Mouse (Mus musculus) left cerebral cortex, postnatal 10 days (tissue): Measurements from ENCODE around the gene Nr3c2. TPM values are rescaled to one million over a fixed set of nuclear protein-coding genes. Genes with fewer than 3 reads are reported as not detected.

Experiments
- DNase-seq, 2 experiments: peaks; one replicate each; pipeline ENCODE4 v3.0.0; 2021 to 2022; ENCODE audit warnings: low spot score in 2 of 2, mixed read lengths in 1 of 2; ENCODE audit errors: extremely low spot score in 1 of 2
- intact Hi-C: fragments of 180-260 bp; cut with DNase I; formaldehyde crosslinking; loops from one replicate; pipeline ENCODE4 v1.15.1; 2025
- total RNA-seq, 2 experiments: library from RNA; stranded (reverse); gene quantifications; 2 replicates each; pipeline ENCODE4 v1.2.3; 2021

The Nr3c2 gene
- total RNA-seq, 2 experiments from 2014 or later: 22.3 to 23.8 TPM

DNA sequence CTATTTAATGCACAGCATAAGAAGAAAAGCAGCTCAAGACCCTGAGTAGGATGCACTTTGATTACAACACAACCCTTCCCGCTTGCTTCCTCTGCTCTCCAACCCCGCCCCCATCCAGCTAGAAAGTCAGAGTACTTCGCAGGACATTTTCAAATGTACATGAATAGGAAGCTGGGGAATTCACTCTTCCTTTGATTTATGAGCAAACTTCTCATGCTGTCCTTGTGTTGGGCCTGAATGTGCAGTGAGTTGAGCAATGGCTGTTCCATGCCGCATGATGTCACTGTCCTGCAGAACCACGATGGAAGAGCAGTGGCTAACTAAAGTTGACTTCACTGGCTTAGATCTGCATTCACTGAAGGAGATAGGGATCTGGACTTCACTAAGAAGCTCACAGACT, 376.3 kb downstream of the Nr3c2 start:
- no peak for DNase-seq
- intact Hi-C loops: no loop called here

DNA sequence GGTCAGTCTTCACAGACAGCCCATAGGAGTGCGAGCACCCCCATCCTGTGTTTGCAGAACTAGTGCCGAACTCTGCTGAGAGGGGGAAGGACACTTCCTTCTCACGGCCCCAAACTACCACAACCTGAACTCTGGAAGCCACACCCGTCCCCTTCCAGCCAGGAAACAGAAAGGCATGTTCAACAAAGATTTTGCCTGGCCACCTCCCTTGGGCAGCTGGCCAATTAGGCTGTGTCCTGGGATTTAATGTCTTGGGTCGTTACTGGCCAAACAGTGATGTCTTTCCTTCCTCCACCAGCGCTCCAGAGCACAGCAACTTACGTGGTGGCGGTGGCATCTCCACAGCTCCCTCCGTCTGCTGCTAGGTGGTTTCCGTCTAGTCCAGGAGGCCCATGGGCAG, 377.6 kb downstream of the Nr3c2 start:
- intact Hi-C loops: no loop called here
- peak in 1 of 2 experiments; percentile 59 for DNase-seq

DNA sequence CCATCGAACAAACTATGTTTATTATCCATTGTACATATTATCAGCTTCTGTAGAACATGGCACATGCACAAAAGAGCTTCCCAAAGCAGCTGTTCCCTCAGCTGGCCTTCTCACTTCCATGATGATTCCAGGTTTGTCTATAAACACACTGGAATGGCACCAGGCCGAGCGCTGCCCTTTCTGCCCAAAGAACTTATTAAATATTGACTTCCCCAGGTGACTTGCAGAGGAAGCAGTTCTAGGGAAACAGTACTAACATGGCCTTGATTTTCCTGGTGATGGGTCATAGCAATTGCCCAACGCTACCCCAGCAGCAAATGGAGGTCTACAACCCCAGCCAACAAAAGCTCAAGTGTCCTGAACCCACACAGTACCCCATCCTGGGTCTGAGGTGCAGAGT, 379.0 kb downstream of the Nr3c2 start:
- intact Hi-C loops: no loop called here
- DNase-seq: no peak

DNA sequence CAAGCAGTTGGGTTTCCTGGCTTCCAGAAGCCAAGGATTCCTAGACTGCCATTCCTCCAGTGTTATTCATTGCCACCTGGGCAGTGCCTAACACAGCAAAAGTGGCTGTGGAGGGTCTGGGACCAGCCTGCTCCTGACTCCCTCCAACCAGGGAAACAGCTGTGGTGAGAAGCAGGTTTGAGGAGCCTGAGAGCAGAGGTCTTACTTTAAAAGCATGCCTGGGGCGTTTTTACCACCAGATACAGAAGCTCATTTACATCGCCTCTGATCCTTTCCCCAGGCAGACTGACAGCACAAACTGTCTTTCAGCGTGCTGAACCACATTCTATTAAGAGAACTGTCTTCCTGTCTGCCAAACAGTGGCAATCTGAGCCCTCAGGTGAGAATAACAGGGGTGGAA, 380.7 kb downstream of the Nr3c2 start:
- no peak for DNase-seq
- intact Hi-C loops: no loop called here

DNA sequence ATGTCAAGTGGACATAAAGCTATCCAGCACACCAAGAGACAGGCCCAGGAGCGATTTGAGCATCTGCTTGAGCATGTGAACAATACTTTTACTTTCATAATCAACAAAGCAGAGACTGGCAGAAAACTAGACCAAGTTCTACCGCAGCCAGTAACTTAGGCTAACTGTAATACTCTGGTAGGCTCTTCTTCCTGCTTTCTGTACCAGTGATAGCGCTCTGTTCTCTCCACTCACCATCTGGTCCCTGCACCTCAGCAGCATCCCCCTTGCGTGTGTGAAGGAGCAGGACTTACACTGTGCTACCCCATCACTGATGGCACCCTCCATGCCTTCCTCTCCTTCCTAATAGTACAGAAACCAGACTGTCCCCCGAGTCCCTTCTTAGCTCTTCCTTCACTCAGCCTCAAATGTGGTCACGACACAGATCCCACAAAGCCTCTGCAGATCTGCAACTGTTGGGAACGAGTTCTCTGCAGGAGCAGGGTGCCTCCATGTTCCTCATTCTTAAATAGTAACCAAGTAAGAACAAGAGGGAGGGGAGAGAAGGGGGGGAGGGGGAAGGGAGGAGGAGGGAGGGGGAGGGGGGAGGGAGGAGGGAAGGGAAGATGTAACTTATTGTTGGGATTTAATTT, 383.5 kb downstream of the Nr3c2 start:
- intact Hi-C loops: no loop called here
- DNase-seq: no peak

GRCm38 (mm10) chr8:77284473-77284872, 385.2 kb downstream of the Nr3c2 start:
- intact Hi-C loops: no loop called here

GRCm38 (mm10) chr8:77288065-77288464, 388.8 kb downstream of the Nr3c2 start:
- intact Hi-C loops: no loop called here
- no peak for DNase-seq

More at GRCm38 (mm10) chr8:77284473-77284872, 385.2 kb downstream of the Nr3c2 start:
- DNase-seq: no peak

DNA sequence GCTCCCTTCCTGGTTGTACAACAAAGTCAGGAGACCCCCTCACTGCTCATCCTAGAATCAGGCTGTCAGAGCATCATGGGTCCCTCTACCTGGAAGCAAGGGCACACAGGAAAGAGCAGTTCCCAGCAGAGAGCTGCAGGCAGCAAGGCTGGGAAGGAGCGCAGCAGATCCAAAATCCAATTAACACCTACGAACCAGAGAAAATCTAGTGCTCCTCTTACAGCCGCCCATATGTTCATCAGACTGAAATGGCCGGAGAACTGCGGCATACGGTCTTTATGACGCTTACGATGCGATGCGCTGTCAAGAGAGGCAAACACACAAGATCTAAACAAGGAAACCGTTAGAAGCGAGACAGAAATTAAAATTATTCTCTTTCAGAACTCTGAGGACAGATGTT, 389.2 kb downstream of the Nr3c2 start:
- intact Hi-C loops: no loop called here
- no peak for DNase-seq

DNA sequence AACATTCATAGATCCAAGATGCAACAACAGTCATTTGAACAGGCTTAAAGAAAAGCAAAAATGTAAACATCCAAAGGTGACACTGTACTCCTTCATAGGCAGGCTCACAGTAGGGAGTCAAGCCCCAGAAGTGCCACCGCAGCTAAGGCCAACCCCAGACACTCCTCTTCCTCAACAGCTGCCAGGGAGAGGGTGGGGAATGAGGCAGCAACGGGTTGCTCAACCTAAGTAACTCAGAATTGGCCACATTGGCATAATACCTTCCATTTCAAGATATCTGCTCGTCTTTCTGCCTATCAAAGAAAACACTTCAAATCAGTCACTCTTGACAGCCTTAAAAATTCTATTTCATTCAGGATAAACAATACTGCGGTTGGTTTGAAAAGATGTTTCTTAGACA, 392.9 kb downstream of the Nr3c2 start:
- intact Hi-C loops: no loop called here
- no peak for DNase-seq

GRCm38 (mm10) chr8:77292649-77293048, 393.4 kb downstream of the Nr3c2 start:
- no peak for DNase-seq
- intact Hi-C loops: no loop called here

DNA sequence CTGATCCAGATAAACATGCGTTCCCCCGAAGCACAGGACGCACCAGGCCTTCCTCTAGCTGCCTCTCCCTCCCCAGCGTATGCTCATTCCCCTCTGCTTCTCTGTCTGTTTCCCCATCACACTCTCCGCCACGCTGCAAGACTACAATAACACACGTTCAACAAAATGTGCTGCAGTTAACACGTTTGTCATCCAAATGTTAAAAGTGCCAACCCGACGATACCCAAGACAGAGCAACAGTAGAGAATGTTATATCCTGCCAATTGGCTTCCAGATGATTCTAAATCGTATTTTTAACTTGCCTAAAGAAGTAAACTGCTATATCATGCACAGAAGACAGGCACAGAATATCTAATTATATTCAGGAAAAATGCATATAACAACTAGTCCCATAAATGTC, 395.4 kb downstream of the Nr3c2 start:
- intact Hi-C loops: no loop called here
- peak in 1 of 2 experiments; percentile 28 for DNase-seq
